Mouse (Mus musculus) forelimb bud, embryonic 11.5 days (tissue): ENCODE data around the gene Lcp2.
A peak's percentile ranks its signal among the peaks of the same experiment; 100 is the strongest.

Experiments
- DNase-seq: peaks from one replicate; pipeline ENCODE4 v3.0.0-alpha.2; 2012; ENCODE audit warnings: low read depth, low spot score

The Lcp2 gene

DNA sequence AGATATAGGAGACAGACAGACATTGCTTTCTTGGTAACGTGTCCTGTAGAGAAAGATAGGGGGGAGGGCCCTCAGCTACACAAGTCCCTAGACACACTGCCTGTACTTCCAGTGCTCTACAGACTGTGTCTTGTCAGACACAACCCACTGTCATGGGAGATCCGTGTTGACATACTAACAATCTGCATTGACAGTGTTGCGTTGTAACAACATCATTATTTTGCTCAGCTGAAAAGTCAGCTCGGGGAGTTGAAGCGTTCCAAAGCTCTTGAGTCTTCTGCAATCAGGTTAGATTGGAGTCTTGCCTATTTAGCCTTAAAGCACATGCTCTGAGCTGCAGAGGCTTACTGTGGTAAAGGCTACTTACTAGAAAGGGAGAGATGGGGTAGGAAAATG is 820 bp downstream of the Lcp2 start:
- DNase-seq: no peak

DNA sequence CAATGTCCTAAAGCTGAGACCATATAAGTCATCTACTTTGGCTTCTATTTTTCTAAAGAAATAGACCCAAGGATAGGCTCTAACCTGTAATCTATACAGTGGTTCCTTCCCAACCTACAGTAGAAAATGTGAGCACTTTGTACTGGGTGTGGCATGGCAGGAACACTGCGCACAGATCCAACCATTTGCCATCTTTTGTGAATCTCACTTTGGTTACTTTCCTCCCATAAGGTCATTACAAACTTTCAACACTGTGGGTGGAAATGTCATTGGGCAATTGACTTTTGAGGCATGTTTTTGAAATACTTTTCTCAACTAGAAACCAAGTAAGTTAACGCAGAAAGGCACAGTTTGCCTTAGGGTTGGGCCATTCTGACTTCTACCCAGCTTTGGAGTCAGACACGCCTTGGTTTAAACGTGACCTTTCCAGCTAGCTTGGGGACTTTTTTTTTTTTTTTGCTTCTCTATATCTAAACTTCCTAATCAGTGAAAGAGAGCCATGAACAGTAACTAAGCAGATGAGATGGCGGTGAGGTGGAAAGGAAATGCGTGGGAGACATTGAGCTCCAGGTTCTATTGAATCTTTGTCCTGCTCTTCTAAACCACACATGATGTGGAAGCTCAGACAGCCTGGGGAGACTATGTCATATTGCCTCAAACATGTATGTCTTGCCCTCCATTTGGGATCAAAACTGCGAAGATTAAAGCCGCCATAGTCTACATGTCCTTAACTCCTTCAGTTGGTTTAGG is 1.8 kb downstream of the Lcp2 start:
- DNase-seq: no peak

DNA sequence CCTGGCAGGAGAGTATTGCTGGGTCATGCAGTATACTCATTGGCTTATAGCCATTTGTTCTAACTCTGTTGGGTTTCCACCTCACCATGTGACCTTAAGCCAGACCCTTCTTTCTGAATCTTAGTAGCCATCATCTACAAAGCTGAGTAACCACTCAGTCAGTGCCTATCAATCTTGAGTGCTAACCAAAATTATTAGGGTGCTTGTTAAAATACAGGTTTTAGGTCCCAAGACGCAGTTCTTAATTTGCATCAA is 2.3 kb downstream of the Lcp2 start:
- no peak for DNase-seq

- DNase-seq: no peak
These were observed 3.3 kb downstream of the Lcp2 start for GRCm38 (mm10) chr11:34050063-34050462.

DNA sequence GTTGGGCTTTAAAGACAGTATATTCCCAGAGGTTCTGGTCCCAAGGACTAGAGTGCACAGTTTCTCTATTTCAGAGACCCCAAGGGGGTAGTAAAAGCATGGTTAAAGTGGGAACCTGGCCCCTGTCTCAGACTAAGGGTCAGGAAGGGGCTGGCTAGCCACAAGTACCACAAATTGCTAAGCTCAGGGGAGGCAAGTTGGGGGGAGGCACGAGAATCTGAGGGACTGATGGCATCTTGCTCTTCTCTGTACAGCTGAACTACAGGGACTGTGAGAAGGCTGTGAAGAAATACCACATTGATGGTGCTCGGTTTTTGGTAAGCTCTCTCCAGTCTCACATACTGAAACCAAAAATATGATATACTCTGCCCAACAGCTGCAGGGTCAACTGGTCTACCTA is 3.9 kb downstream of the Lcp2 start:
- DNase-seq: no peak

GRCm38 (mm10) chr11:34053031-34053818 is 6.5 kb downstream of the Lcp2 start:
- no peak for DNase-seq

DNA sequence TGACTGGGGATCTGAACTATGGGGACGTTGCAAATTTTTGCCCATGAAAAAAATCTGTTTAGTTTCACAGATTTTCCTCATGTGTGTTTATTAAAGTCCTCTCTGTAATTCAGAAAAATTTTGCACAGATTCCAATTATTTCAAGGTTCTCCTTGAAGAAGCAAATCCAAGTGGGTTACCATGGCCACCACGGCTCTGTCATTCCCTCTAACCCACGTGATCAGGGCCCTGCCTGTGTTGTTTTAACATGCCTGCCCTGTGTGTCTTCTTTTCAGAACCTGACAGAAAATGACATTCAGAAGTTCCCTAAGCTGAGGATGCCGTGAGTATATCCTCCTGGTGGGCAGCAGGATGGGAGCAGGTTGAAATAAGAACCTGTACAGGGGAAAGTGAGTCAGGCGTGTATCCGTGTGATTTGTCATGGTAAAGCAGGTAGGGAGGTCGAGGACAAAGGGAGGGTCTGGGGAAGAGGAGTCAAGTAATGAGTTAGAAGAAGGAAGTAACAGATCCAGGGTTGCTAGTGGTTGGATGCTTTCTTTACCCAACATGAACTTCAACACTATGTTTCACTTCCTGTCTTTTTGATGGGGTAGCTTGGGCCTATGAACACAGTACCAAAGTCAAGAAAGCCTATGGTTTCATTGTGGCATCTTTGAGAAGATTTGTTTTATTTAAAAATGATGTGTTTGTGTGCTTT is 7.5 kb downstream of the Lcp2 start:
- DNase-seq: no peak

GRCm38 (mm10) chr11:34056715-34057114 is 10.0 kb downstream of the Lcp2 start:
- DNase-seq: no peak

DNA sequence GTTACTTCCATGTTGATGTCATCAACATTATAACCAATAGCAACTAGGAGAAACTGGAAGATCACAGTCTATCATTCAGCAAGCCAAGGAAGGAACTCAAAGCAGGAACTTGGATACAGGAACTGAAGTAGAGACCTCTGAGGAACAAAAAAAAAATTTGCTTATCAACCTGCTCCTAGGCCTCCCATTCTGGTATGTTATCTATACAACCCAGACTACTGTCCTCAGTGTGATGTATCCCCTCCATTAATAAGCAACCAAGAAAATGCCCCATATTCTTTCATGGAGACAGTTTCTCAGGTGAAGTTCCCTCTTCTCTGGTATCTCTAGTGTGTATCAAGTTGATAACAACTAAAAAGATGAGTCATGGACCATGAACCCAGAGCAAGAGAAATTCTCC is 11.6 kb downstream of the Lcp2 start:
- DNase-seq: no peak

- no peak for DNase-seq
These were observed 12.2 kb downstream of the Lcp2 start for GRCm38 (mm10) chr11:34058960-34059359.

DNA sequence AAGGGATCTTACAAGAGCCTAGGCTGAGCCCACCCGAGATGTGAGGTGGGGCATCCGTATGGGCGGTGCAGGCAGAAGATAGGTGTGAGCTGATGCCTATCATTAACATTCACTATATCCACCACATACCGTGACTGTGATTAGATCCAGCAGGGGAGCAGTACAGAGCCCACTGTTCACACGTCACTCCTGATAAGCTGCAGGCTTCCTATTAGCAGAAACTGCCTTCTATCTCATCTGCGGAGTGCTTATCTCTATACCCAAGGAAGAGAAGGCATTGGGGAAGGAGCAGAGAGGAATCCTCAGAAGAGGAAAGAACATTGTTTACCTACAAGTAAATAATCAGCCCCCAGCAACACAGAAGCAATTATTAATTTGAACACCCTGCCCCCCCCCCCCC is 15.0 kb downstream of the Lcp2 start:
- no peak for DNase-seq

GRCm38 (mm10) chr11:34063257-34063656 is 16.5 kb downstream of the Lcp2 start:
- DNase-seq: no peak

GRCm38 (mm10) chr11:34063702-34064485 is 17.2 kb downstream of the Lcp2 start:
- DNase-seq: no peak

DNA sequence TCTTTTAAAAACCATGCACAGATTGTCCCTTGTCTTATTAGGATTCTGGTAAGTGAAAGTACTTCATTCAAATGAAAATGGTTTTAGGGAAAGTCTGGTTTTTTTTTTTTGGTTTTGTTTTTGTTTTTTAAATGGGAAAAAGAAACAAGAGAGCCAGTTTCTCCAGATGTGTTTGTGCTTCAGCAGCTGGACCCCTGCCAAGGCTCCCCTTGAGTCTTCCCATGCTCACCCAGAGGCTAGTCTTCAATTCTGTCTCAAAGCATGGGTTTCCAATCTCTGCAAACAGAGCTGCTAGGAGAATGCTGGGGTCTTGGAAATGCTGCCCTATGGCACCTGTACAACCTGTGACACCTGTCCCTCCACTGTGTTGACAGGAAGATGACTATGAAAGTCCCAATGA is 23.9 kb downstream of the Lcp2 start:
- no peak for DNase-seq

GRCm38 (mm10) chr11:34072309-34072708 is 25.6 kb downstream of the Lcp2 start:
- DNase-seq: no peak

DNA sequence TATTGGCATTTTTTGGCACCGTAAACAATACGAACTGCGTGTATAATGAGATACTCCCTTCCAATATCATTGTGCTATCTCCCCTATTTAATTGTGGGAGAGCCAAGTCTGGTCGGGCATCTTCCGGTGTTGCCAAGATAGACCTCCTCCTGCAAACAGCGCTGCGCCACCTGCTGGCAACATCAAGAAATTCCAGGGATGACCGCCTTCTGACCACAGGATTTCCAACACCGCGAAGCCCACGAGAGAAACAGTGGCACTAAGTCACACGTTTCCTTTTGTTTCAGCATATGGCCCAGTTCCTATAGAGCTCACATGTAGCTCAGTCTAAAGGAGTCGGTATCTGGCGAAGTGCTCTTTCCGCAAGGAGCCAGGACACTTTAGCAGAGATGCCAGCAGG is 27.1 kb downstream of the Lcp2 start:
- DNase-seq: peak; percentile 72

DNA sequence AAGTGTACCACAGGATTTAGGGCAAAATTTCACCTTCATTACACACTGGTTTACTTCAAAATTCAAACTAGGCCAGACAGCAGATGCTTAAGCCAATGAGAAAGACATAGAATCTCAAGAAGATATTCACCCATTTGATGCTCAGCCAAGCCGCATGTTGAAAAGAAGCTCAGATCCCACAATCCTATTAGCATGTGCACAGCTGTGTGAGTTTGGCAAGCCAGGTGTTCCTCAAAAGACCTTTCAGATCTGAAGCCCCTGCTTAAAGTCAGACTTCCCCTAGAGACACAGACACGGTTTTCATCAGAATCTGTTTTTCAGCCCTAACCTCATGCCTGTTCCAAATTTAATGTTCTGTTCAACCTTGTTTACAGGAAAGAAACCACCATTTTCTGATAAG is 31.1 kb downstream of the Lcp2 start:
- DNase-seq: no peak

GRCm38 (mm10) chr11:34078581-34078980 is 31.9 kb downstream of the Lcp2 start:
- DNase-seq: no peak

DNA sequence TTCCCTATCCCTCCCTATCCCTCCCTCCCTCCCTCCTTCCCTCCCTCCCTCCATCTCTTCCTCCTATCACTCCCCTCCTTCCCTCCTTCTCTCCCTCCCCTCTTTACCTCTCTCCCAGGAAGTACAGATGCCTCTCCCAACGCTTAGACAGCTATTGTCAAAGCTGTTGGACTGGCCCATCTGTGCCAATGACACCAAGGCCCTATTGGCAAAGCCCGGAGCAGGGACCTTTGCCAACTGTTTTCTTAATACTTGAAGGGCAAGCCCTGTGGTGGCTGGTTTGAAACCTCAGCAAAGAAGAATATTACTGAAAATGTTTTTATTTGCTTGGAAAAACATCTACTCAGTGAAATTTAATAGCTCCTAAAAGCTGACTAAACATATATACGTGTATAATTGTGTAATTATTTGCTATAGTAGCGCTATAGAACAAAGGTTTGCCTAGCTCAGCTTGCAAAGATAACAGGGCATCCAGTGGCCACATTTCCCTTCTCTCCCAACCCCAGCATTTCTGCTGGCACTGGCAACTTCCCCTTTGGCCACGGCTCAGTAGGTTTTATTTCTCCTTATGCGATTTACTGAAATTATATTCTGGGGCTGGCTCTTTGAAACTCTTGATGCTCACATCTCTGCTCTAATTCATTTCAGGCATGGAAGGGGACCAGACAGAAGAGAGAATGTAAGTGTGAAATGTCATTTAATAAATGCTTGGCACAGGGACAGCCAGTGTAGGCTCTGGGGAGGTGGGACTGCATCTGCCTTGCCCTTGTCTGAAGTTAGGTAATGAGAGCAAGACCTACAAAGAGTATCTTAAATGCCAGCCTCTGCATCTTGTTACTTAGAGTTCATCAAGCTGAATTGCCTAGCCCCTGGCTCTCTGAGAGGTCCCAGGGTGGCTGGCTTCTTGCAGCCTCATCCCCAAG is 33.1 kb downstream of the Lcp2 start:
- DNase-seq: no peak

DNA sequence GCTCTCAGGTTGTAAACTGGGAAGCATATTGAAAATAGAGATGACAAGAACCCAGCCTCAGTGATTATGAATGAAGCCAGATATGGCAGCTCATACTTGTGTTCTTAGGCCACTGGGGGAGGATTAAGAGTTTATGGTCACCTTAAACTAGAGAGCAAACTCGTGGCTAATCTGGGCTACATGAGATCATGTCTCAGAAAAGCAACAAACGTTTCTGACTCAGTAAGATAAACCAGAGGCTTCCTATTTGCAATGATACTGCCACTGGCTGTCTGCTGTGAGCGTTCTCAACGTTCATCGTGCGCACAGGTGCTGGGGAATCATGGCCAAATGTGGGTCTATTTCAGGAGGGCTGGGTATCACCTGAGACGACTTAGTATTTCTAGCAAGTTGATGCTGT is 37.1 kb downstream of the Lcp2 start:
- DNase-seq: no peak

DNA sequence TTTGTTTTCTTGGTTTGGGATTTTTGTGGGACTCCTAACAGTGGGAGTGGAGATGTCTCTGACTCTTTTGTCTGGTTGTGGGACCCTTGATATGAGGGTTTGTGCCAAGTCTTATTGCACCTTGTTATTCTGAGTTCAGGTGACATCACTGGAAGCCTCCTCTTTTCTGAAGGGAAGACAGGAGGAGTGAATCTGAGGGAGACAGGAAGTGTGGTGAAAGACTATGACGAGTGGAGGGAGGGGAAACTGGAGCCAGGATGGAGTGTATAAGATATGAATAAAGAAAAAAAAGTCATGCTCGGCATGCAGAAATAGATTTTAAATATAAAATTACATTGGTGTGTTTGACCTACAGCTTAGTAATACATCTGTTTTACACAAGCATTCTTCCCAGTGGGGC is 37.9 kb downstream of the Lcp2 start:
- DNase-seq: no peak
